Mouse (Mus musculus) ovary, postnatal 36 days (tissue): ENCODE data around the gene Dpyd.

ENCODE experiments used
- DNase-seq: peaks from one replicate; pipeline ENCODE4 v3.0.0; 2022; ENCODE audit warnings: low spot score, mixed read lengths

The Dpyd gene

GRCm38 (mm10) chr3:119361555-119362385 is 799.8 kb downstream of the Dpyd start:
- no peak for DNase-seq

- no peak for DNase-seq
These were observed 800.5 kb downstream of the Dpyd start for GRCm38 (mm10) chr3:119362392-119362791.

- no peak for DNase-seq
These were observed 807.0 kb downstream of the Dpyd start for GRCm38 (mm10) chr3:119368931-119369330.

- no peak for DNase-seq
These were observed 819.2 kb downstream of the Dpyd start for GRCm38 (mm10) chr3:119381119-119381518.

- no peak for DNase-seq
These were observed 820.5 kb downstream of the Dpyd start for GRCm38 (mm10) chr3:119382395-119382794.

- DNase-seq = no peak
These were observed 825.6 kb downstream of the Dpyd start for GRCm38 (mm10) chr3:119387332-119388105.

- DNase-seq = no peak
These were observed 835.3 kb downstream of the Dpyd start for GRCm38 (mm10) chr3:119397205-119397604.

- DNase-seq = no peak
These were observed 841.2 kb downstream of the Dpyd start for GRCm38 (mm10) chr3:119402836-119403728.

- DNase-seq = no peak
These were observed 857.3 kb downstream of the Dpyd start for GRCm38 (mm10) chr3:119419087-119419709.

GRCm38 (mm10) chr3:119419745-119420144 is 857.8 kb downstream of the Dpyd start:
- DNase-seq = no peak

- DNase-seq = no peak
These were observed 869.4 kb downstream of the Dpyd start for GRCm38 (mm10) chr3:119431339-119431738.

GRCm38 (mm10) chr3:119431757-119432156 is 869.8 kb downstream of the Dpyd start:
- DNase-seq = no peak

- DNase-seq = no peak
These were observed 885.6 kb downstream of the Dpyd start for GRCm38 (mm10) chr3:119447559-119447958.

GRCm38 (mm10) chr3:119464073-119464472 is 902.1 kb downstream of the Dpyd start:
- DNase-seq = no peak

- no peak for DNase-seq
These were observed 902.5 kb downstream of the Dpyd start for GRCm38 (mm10) chr3:119464479-119464878.

- DNase-seq = no peak
These were observed 905.8 kb downstream of the Dpyd start for GRCm38 (mm10) chr3:119467723-119468122.
